Mouse (Mus musculus): ENCODE results near the gene Tmem150c.
A peak's percentile ranks its signal among the peaks of the same experiment; 100 is the strongest.

Tmem150c gene

DNA sequence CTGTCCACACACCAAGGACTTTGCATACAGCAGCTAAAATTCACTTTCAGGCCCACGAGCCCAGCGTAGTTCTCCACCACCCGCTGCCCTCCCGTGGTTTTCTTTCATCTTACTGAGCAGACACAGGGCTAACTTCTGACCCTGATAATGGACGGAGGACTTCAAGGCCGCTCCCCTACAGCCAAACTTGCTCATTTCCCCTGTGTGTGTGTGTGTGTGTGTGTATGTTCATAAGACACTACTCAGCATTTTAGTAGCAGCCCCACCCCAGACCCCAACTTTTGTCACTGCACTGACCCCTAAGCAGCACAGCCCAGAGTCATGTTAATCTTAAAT is at the start of gene Tmem150c:
Gene Tmem150c (minus strand): TSS at position 171 of the 336 bp plus-strand sequence.
- DNase-seq: no peak

DNA sequence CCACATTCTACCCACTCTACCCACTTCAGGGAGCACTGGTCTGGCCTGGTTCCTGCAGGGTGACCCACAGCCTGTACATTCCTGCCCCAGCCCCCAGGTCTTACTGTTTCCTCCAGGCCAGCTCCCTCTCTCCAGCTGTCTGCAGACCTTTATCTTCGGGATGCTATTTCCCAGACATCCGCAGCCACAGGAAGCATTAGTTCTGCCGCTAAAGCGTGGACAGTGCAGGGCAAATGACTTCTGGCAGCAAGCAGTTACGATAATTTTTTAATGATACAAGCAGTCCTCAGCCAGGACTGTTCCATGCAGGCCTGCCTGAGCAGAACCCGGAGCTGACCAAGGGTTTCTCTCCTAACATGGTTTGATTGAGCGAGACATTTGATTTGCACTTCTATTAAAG is 49.5 kb upstream of the Tmem150c start:
- DNase-seq: peak; percentile 10

DNA sequence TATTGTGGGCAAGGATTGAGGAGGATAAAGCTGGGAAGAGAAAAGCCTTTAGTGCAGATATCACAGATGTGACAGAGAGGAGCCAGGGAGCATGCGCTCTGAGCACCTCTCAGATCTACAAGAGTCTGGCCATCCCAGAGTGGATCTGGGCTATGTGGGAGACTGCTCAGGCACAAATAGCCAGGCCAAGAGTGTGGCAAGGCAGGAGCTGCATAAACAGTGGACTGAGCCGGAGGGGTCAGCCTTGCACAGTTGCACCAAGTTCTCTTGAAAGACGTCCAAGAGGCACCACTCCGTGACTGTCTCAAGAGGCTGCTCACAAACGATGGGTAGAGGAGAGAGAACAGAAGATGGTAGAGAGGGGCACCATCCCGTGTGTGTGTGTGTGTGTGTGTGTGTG is 47.1 kb upstream of the Tmem150c start:
- DNase-seq: peak; percentile 15

DNA sequence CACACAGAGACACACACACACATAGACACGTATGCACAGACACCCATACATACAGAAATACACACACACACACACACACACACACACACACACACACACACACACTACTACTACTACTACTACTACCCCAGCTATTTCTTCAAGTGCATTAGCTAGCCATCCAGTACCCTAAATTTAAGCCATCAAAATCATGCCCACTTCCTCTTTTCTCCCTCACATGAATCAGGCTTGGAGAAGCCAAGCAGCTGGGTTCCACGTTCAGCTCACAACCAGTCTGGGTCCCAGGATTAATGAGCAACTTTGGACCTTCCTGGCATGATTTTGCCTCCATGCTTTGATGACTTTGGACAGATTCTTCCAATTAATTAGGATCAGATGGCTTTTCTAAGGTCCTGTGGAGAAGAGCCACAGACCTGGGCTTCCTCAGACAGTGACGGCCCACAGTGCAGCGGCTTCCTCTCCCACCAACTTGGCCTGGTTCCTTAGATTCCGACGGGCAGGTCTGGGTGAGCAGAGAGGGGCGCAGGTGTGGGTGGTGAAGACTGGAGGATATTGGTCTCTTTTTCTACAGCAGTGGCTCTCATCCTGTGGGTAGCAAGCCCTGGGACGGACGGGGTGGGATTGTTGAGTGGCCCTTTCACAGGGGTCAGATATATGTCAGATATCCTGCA is 46.0 kb upstream of the Tmem150c start:
- DNase-seq: no peak

DNA sequence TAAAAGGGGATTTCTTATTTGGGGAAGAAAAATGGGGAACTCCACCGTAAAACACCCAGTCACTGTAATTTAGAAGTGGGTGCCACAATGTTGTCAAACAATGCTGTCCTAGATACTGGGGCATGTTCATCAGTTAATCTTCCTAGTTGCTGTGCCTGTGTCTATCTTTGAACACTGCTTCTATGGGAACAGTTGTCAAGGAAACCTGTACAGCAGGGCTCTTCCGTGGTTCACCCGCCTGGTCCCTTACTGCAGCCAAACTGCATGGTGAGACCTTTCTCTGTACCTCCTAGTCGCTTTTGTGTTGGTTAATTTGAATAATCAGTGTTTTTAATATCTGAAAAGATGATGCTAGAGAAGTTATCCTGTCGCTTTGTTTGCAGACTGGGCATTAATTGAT is 41.2 kb upstream of the Tmem150c start:
- DNase-seq: no peak

DNA sequence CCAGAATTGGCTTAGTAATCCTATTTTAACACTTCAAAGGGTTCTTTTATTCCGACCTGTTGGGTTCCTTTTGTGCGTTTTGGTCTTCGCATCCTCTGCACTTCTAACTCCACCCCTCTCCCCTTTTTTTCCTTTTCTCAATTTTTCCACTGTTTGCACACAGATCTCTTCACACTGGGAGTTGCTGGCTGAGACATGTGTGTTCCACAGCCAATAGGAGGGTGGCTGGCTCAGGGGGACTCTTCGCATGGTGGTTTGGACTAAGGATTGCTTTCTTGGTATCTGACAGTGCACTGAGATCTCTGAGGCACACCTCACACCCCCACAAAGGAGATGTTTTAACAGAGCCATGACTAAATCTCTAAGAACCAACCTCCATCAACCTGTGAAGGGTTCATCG is 40.7 kb upstream of the Tmem150c start:
- no peak for DNase-seq

DNA sequence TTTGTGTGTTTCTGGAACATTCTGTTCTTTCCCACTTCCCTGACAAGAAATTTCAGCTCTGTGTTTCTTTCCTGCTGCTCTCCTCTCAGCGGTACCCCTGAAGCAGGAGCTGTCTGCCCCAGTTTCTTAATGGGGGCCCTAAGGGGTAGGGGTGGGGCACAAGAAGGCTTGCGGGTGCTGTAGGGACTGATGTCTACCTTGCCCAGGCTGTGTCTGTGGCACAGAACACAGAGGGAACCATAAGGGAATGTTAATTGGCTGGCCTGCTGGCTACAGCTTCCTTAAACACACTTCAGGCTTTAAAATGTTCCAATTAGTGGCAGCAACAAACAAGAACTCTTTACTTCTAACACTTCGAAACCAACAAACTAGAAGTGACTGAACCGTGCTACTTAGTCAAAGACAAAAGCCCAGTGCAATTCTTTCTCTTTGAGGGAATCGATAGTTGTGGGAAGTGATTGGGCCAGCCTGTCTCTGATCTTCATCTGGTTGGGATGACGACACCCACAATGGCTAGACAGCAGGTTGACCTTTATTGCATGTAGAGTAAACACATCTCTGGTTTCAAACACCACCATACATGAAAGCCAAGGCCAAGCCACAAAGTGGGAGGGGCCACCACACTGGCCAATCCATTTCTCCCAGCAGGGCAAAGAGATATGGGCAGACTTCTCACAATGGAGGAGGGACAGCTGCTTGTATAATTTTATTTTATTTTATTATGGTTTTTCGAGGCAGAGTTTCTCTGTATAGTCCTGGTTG is 39.7 kb upstream of the Tmem150c start:
- DNase-seq: no peak

DNA sequence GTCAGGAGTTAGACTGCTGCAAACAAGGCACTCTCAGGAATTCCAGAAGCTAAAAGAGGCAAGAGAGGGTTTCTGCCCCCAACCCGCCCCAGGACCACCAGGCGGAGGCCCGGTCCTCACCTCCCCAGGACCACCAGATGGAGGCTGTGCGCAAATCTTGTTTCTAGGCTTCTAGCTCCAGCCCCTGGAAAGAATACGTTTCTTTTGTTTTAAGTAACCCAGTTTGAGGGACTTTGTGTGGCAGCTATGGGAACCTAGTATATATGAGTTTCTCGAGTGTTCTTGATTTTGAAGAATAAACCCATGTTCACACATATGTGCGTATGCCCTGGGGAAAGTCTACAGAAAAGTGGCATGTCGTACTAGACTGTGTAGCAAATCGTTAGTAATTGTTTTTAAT is 37.9 kb upstream of the Tmem150c start:
- DNase-seq: no peak

DNA sequence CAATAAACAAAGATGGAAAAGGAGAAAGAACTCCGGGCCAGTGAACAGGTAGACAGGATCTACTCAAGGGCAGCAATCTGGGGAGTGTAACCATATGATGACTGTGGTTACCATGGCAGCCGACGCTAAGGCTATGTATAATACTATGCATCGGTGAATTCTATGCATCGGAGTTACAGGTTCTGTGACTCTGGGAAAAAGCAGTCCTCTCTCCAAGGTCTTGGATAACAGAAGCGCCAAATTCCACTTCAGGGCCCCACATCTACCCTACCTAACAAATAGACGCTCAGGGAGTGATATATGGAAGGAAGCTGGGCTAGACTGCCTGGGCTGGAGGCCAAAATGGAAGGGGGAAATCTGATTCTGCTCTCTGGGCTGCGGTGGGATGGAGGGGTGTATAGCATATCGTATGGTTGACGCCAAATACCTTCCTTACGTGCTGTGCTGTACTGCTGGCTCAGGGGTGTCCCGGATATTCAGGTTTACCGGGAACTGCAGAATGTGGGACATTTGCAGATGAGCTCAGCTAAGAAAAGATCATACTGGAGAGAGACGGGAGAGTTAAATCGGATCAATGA is 37.3 kb upstream of the Tmem150c start:
- DNase-seq: no peak

DNA sequence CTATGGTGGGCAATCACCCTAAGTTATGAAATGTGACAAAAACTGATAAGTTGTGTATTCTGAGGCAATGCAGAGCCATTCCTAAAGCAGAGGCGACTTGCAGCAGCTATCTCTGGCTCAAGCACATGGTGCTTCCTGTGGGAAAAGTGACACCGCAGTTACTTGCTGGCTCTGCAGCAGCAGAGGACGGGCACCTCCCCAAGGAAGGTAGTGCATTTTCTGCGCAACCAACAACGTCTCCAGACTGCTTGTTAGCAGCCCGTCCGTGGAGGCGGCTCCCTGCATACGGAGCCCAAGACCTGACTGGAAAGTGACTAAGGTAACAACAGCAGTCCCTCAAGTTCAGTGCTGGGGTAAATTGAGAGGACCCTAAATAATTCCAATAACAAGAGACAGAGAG is 36.8 kb upstream of the Tmem150c start:
- no peak for DNase-seq

DNA sequence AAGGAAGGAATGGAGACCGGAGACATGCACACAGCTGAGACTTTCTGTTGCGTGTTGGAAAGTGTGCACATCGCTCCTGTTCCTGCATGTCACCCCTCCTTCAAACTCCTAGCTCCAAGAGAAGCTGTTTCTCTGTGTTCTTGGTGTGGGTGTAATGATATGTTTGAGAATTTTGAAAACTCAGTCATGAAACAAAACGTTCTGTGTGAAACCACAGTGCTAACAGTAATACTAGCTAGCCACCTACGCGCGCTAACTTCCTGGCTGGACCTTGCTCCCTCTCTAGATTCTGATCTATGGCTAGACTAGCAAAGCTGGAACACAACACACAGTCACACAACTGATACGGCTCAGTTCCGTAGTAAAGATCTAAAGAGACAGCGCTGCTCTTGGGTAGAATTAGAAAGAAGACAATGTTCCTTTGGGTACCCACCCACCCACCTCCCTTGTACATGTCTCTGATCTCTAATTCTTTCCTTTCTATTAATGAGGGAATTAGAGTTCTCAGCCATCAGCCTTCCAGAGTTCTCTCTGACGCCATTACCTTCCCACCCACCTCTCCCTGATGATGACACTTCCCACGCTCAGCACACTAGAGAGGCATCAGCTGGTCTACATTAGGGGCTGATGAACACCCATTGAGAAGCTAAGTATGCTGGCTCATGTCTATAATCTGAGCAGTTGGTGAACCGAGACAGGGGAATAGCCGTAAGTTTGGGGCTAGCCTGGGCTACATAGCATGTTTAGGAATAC is 32.0 kb upstream of the Tmem150c start:
- DNase-seq: no peak

DNA sequence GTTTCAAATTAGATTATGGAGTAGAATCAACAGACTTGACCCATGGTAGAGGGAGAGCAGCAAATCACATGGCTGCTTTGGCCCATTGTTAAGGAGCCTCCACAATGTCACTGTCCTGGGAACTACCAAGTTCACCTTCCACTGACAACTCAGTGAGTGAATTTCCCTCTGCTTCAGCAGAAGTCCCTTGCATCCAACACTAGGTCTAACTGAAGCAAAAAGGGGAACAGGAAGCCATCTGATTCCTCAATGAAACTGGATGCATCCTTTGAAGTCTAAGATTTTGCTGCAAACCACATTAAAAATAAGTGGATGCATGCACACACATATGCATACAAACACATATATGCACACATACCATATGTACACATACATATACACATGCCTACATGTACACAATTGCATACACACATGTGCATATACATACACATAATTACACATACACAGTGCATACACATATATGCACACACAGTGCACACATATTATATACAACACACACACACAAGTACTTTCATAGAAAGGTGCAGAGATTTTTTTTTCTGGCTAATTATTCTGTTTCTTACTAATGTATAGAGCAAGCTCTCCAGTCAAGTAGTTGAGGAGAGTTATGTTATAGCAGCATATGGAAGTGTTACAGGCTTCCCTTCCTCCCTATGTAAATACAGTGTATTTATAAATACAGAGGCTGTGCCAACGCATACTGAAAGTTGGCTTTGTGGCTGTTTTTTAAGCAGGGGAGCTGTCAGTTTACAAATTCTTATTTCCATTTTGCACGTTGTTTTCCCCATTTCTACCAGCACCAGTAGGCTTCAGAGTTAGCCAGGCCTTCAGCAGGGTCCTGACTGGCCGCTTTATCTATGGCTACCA is 27.7 kb upstream of the Tmem150c start:
- no peak for DNase-seq

DNA sequence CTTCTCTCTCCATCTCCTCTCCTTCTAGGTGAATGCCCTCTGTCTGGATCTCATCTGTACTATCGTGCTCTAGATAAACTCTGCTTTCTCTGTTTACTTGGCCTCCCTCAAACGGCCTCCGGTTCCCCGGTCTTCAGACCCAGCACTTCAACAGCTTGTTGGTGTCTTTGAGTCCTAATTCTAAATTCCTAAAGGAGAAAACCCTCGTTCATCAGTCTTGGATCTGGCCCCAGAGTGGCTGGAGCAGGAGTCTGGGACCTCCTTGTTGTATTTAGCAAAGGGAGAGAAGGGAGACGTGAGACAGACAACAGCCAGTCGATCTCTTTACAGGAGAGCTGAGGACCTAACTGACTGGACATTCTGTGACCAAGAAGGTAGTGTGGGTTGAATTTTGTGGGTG is 27.0 kb upstream of the Tmem150c start:
- DNase-seq: no peak

DNA sequence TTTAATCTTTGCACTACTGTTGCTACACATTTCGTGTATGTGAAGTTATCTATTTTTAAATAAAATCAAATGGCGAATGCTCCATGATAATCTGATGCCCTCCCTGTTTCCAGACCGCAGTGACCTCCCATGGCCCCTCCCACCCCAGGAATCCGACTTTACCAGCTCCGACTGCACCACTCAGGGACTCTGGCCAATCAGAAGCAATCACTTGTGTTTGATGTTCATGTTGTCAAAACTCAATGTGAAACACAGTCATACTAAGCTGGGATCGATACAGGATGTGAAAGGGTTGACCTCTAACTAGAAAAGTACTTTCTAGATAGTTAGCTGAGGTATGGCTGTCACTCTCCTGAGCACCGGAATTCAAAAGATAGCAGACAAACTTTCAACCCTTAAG is 26.3 kb upstream of the Tmem150c start:
- DNase-seq: no peak

DNA sequence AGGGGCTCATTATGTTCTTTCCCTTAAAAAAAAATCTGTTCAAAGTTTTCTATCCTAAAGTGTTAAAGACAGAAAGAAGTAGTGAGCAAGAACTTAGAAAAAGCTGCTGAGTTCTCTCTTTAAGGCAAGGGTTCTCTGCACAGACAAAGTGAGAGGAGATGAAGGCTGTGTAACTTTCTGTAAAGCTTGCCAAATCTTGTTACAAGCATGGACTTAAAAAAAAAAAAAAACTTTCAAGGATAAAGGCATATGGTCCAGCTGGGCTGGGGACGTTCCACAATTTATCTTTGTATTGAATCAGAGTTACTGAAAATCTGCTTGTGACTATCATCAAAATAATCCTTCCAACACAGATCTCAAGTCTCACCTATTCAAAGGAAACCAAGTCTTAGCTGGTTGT is 21.4 kb upstream of the Tmem150c start:
- no peak for DNase-seq

DNA sequence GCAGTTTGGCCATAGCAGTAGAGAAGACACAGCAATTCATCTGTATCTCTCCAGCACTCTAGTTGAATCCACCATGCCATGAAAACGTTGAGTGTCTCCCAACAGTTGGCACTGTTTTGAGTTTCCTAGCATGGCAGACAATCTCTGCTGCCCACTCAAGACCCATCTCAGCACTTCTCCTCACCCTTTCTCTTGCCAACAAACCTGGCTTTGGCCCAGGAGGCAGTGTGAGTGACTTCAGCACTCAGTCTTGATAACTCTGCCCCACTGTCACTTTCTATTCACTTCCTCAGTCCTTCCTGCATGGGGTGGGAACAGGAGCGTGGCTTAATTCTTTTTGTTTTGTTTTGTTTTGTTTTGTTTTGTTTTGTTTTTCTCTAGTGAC is 19.2 kb upstream of the Tmem150c start:
- DNase-seq: no peak

DNA sequence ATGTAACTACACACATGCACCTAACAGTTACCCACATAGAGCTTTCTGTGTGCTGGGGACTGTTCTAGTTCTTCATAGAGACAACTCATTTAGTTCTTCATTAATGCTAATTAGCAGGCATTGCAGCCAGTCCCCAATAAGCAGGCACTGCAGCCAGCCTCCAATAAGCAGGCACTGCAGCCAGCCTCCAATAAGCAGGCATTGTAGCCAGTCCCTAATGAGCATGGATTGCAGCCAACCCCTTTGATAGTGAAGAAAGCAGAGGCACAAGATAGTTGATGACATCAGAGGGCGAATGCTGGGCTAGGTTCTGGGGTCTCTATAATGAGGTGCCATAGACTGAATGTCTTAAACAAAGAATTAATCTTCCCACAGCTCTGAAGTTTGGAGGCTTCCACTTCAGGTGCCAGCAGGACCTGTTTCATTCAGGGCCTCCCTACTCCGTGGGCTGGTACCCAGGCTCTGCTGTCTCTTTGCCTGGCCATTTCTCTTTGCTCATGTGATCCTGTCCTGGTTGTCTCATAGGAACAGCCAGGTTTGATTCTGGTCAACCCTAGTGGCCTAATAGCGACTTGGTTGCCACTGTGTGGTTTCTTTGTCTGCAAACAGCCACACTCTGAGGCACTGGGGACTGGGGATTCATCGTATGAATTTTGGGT is 18.6 kb upstream of the Tmem150c start:
- no peak for DNase-seq

DNA sequence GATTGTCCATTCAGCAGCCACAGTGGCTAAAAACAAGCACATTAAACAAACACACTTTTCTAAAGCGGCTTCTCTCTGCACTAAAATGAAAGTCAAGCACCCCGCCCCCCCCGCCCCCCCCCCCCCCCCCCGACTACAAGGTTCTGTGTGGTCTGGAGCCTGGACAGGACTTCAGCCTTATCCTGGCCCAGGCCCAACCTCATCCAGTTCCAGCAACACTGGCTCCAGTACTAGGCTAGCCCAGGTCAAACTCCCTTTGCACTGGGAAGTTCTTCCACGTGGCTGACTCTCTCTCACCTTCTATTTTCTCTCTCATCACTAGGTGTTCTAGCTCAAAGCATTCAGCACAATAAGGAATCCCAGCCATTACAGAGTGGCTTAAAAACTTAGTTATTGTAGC is 17.9 kb upstream of the Tmem150c start:
- no peak for DNase-seq

DNA sequence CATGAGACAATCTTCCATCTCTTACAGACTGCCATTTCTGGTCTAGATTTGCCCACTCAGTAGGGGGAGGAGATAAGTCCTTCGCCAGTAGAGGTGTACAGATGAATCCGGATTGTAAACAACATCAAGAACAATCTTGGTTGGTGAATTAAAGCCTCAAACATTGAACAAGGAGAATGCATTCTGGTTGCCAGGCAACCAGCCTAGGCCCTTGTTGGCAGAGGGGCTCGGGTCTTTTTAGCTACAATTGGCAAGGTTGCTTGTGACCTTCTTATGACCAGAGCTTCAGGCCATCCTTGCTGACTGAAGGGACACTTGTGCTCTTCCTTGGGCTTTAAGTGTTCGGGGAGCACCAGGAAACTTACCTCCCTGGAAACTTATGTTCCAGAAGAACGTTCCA is 16.5 kb upstream of the Tmem150c start:
- no peak for DNase-seq

DNA sequence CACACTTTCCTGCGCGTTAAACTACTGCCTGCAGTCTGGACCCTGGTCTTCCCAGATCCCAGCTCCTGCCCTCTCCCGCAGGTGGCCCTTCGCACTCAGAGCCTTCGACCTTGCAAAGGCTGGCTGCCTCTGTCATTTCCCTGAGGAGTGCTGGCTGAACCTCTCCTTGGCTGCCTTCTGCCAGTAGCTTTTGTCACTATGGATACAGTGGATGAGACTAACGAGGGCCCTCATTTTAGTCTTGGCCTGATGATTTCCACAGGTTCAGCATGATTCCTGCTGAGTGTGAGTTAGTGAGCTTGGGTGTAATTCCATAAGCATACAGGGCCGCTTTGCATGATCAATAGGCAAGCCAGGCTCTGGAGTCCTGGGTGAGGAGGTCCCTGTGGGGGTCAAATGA is 16.0 kb upstream of the Tmem150c start:
- no peak for DNase-seq

DNA sequence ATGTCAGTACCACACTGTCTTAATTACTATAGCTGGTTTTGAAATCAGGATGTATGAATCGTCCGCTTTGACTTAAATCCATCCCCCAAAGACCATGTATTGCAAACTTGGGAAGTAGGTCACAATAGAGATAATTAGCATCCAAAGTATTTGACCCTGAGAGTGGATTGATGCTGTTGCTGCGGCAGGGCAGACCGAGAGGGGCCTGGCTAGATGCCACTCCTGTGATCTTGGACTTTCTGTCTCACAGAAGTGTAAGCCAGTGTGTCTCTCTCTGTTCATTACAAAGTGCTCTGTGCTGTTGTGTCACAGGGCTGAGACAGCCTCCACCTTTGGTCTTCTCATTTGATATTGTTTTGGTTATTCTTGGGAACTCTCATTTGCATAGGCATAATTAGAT is 12.5 kb upstream of the Tmem150c start:
- DNase-seq: no peak
